In genomic region chr17:47669166-47669565, GRCm38 (mm10) we compare ENCODE assay signal across 26 mouse cellular contexts. TPM values are rescaled to one million over a fixed set of nuclear protein-coding genes. Genes with fewer than 3 reads are reported as not detected.
A peak's percentile ranks its signal among the peaks of the same experiment; 100 is the strongest.
DNase-seq lines count a peak whose midpoint lies in the region; ATAC-seq and TF ChIP-seq lines count a peak whose summit lies in the region.
"Had no signal": no experiment of that assay in that cellular context is flagged by ENCODE, and none has a peak within 500 bp of the region (broad histone marks: within the 10 kb centered on the region; RNA-seq: fewer than 3 reads in every experiment).

No protein-coding gene starts in this region.

- peaks cover 4% of the 10 kb centered on the region; the same call in 1 of the 2 replicates for H3K27me3 ChIP-seq in forebrain, embryonic 15.5 days
- H3K27me3 ChIP-seq in forebrain, embryonic 10.5 days (ENCODE audit: poor library complexity, severe bottlenecking), result peaks cover 51% of the 10 kb centered on the region
- peaks cover 8% of the 10 kb centered on the region; the same call in 1 of the 2 replicates for H3K27me3 ChIP-seq in lung, embryonic 16.5 days (ENCODE audit: control insufficient read depth, insufficient read depth, low read depth, low read length)
- H3K27me3 ChIP-seq in testis, adult 2 months (ENCODE audit: control insufficient read depth, insufficient read depth, low read length), result no peaks in the 10 kb centered on the region
- H3K27me3 ChIP-seq: Patski had no signal

- no peak overlapping the region for H3K4me2 ChIP-seq in forebrain, embryonic 15.5 days (replicated peaks)
- no peak overlapping the region for H3K4me2 ChIP-seq in lung, embryonic 16.5 days (ENCODE audit: low read depth, low read length)
- H3K4me2 ChIP-seq: embryonic facial prominence, embryonic 12.5 days; heart, embryonic 13.5 days; liver, embryonic 15.5 days; midbrain, embryonic 12.5 days; neural tube, embryonic 12.5 days had no signal

- H3K36me3 ChIP-seq in forebrain, embryonic 15.5 days, result no peaks in the 10 kb centered on the region
- peaks cover 7% of the 10 kb centered on the region for H3K36me3 ChIP-seq in forebrain, embryonic 10.5 days (replicated peaks)
- no peaks in the 10 kb centered on the region for H3K36me3 ChIP-seq in lung, embryonic 16.5 days (ENCODE audit: control insufficient read depth, insufficient read depth, low read length)
- H3K36me3 ChIP-seq in testis, adult 2 months (ENCODE audit: control insufficient read depth, insufficient read depth, low read length), result peaks cover 1% of the 10 kb centered on the region; the same call in 1 of the 2 replicates
- H3K36me3 ChIP-seq: embryonic facial prominence, embryonic 12.5 days had no signal

- no peak overlapping the region for H3K4me3 ChIP-seq in forebrain, embryonic 15.5 days
- no peak overlapping the region for H3K4me3 ChIP-seq in forebrain, embryonic 10.5 days
- H3K4me3 ChIP-seq in lung, embryonic 16.5 days (ENCODE audit: low read length), result no peak overlapping the region
- peak overlapping the region; percentile 41; the same call in 1 of the 2 replicates for H3K4me3 ChIP-seq in testis, adult 2 months (ENCODE audit: control insufficient read depth, low read depth, low read length)
- H3K4me3 ChIP-seq: embryonic facial prominence, embryonic 12.5 days; heart, adult 2 months; heart, embryonic 13.5 days; liver, embryonic 15.5 days; midbrain, embryonic 12.5 days; myocyte; neural tube, embryonic 12.5 days had no signal

- peaks cover 15% of the 10 kb centered on the region for H3K4me1 ChIP-seq in forebrain, embryonic 15.5 days
- peaks cover 45% of the 10 kb centered on the region for H3K4me1 ChIP-seq in forebrain, embryonic 10.5 days
- H3K4me1 ChIP-seq in lung, embryonic 16.5 days (replicated peaks; ENCODE audit: control insufficient read depth, insufficient read depth, low read length), result peaks cover 8% of the 10 kb centered on the region
- peaks cover 10% of the 10 kb centered on the region for H3K4me1 ChIP-seq in testis, adult 2 months (ENCODE audit: control insufficient read depth, insufficient read depth, low read length)

- no peak overlapping the region for H3K27ac ChIP-seq in forebrain, embryonic 15.5 days (replicated peaks)
- H3K27ac ChIP-seq in forebrain, embryonic 10.5 days, result no peak overlapping the region
- no peak overlapping the region for H3K27ac ChIP-seq in lung, embryonic 16.5 days (ENCODE audit: low read length)
- no peak overlapping the region for H3K27ac ChIP-seq in testis, adult 2 months (ENCODE audit: control insufficient read depth, insufficient read depth, low read depth, low read length)
- H3K27ac ChIP-seq: embryonic facial prominence, embryonic 12.5 days; heart, adult 2 months; heart, embryonic 13.5 days; liver, embryonic 15.5 days; midbrain, embryonic 12.5 days; neural tube, embryonic 12.5 days had no signal

- DNase-seq in forebrain, embryonic 10.5 days (ENCODE audit: extremely low spot score, low spot score), result no peak
- DNase-seq in lung, postnatal 25 days (ENCODE audit: low spot score), result no peak
- no peak for DNase-seq in testis, postnatal 14 days (ENCODE audit: low spot score)
- DNase-seq in liver, result no peak
- DNase-seq: adrenal gland, postnatal 10 days; cerebellum, adult 11-12 months; cerebellum, adult 9-11 months; embryo, embryonic 11 days; heart, adult 2 months; heart, postnatal 10 days; kidney, adult 11 months; kidney, postnatal 14 days; layer of hippocampus, adult 9-11 months; lung, postnatal 14 days; right cerebral cortex, adult 18-20 months had no signal

- peak; percentile 69 for ATAC-seq in forebrain, embryonic 15.5 days (replicated peaks)
- 0 out of 2 replicates have a peak, but pooled peaks have one; percentile 15 for ATAC-seq in lung, embryonic 16.5 days (ENCODE audit: low read depth)
- ATAC-seq: inflammation-experienced regulatory T-cells, adult 6 months; Patski had no signal

- no peak for TF ChIP-seq CTCF in testis, adult 2 months (IDR thresholded peaks at IDR 0.05; ENCODE audit: control insufficient read depth, insufficient read depth, insufficient replicate concordance, low read depth, low read length)

- TF ChIP-seq POLR2A in testis, adult 2 months (IDR thresholded peaks at IDR 0.05; ENCODE audit: control insufficient read depth, low read depth, low read length), result no peak

- H3K9me3 ChIP-seq in forebrain, embryonic 15.5 days, result no peaks in the 10 kb centered on the region
- H3K9me3 ChIP-seq in forebrain, embryonic 10.5 days, result no peaks in the 10 kb centered on the region
- no peaks in the 10 kb centered on the region for H3K9me3 ChIP-seq in lung, embryonic 16.5 days (ENCODE audit: control insufficient read depth, low read length)
- H3K9me3 ChIP-seq: embryonic facial prominence, embryonic 12.5 days; heart, embryonic 13.5 days; liver, embryonic 15.5 days; midbrain, embryonic 12.5 days; neural tube, embryonic 12.5 days had no signal

- WGBS in forebrain, embryonic 15.5 days, result 41% methylated on average over 4 of the region's 4 CpGs
- 89% methylated on average over 4 of the region's 4 CpGs for WGBS in forebrain, embryonic 10.5 days
- 41% methylated on average over 4 of the region's 4 CpGs for WGBS in lung, embryonic 16.5 days

- H3K9ac ChIP-seq in forebrain, embryonic 15.5 days (replicated peaks), result no peak overlapping the region
- no peak overlapping the region for H3K9ac ChIP-seq in lung, embryonic 16.5 days (ENCODE audit: low read length)
- H3K9ac ChIP-seq: embryonic facial prominence, embryonic 12.5 days; heart, embryonic 13.5 days; liver, embryonic 15.5 days; midbrain, embryonic 12.5 days; neural tube, embryonic 12.5 days had no signal

RNA-seq across cellular contexts. Expression of gene Tomm6, which starts 19.0 kb away (rescaled TPM):
- 258 and 266 TPM in 2 replicates for polyA plus RNA-seq in forebrain, embryonic 15.5 days (2015; fragmentation: Nextera tagmentation; extraction: Ambion mirVana)
- polyA plus RNA-seq in forebrain, embryonic 10.5 days (2016; fragmentation: Nextera tagmentation; extraction: Ambion mirVana), result 362 and 379 TPM in 2 replicates
- 389 and 399 TPM in 2 replicates for polyA plus RNA-seq in lung, embryonic 16.5 days (2015; fragmentation: Nextera tagmentation; extraction: Ambion mirVana)
- polyA plus RNA-seq in testis, adult 2 months (2012; rRNA removed), result 93.7 and 96.8 TPM in 2 replicates

RNA-seq across cellular contexts. Expression of gene Frs3, which starts 19.7 kb away (rescaled TPM):
- 18.0 and 23.2 TPM in 2 replicates for polyA plus RNA-seq in forebrain, embryonic 15.5 days (2015; fragmentation: Nextera tagmentation; extraction: Ambion mirVana)
- polyA plus RNA-seq in forebrain, embryonic 10.5 days (2016; fragmentation: Nextera tagmentation; extraction: Ambion mirVana), result 7.5 and 8.6 TPM in 2 replicates
- polyA plus RNA-seq in lung, embryonic 16.5 days (2015; fragmentation: Nextera tagmentation; extraction: Ambion mirVana), result 5.1 TPM in 2 replicates
- polyA plus RNA-seq in testis, adult 2 months (2012; rRNA removed), result 31.4 and 34.1 TPM in 2 replicates
- polyA plus RNA-seq: inflammation-experienced regulatory T-cells, adult 6 months had no signal

RNA-seq across cellular contexts. Expression of gene Gm21981, which starts 25.1 kb away (rescaled TPM):
- polyA plus RNA-seq in forebrain, embryonic 15.5 days (2015; fragmentation: Nextera tagmentation; extraction: Ambion mirVana), result 0.33 and 0.73 TPM in 2 replicates
- polyA plus RNA-seq in forebrain, embryonic 10.5 days (2016; fragmentation: Nextera tagmentation; extraction: Ambion mirVana), result 0.14 and 0.22 TPM in 2 replicates
- 0.26 and 0.41 TPM in 2 replicates for polyA plus RNA-seq in lung, embryonic 16.5 days (2015; fragmentation: Nextera tagmentation; extraction: Ambion mirVana)
- 0.95 and 0.96 TPM in 2 replicates for polyA plus RNA-seq in testis, adult 2 months (2012; rRNA removed)
- polyA plus RNA-seq: inflammation-experienced regulatory T-cells, adult 6 months; liver, embryonic 15.5 days had no signal

RNA-seq across cellular contexts. Expression of gene Prickle4, which starts 25.4 kb away (rescaled TPM):
- polyA plus RNA-seq in forebrain, embryonic 15.5 days (2015; fragmentation: Nextera tagmentation; extraction: Ambion mirVana), result 0.88 and 0.97 TPM in 2 replicates
- 0.70 and 0.90 TPM in 2 replicates for polyA plus RNA-seq in forebrain, embryonic 10.5 days (2016; fragmentation: Nextera tagmentation; extraction: Ambion mirVana)
- polyA plus RNA-seq in lung, embryonic 16.5 days (2015; fragmentation: Nextera tagmentation; extraction: Ambion mirVana), result 0.69 and 0.88 TPM in 2 replicates
- polyA plus RNA-seq in testis, adult 2 months (2012; rRNA removed), result 2.7 and 3.4 TPM in 2 replicates
- polyA plus RNA-seq: inflammation-experienced regulatory T-cells, adult 6 months; liver, embryonic 15.5 days had no signal

RNA-seq across cellular contexts. Expression of gene Usp49, which starts 38.7 kb away (rescaled TPM):
- 10.7 and 11.1 TPM in 2 replicates for polyA plus RNA-seq in forebrain, embryonic 15.5 days (2015; fragmentation: Nextera tagmentation; extraction: Ambion mirVana)
- 5.0 and 6.0 TPM in 2 replicates for polyA plus RNA-seq in forebrain, embryonic 10.5 days (2016; fragmentation: Nextera tagmentation; extraction: Ambion mirVana)
- 2.5 and 2.6 TPM in 2 replicates for polyA plus RNA-seq in lung, embryonic 16.5 days (2015; fragmentation: Nextera tagmentation; extraction: Ambion mirVana)
- 67.0 and 80.5 TPM in 2 replicates for polyA plus RNA-seq in testis, adult 2 months (2012; rRNA removed)
